Mouse (Mus musculus): ENCODE measurements around the gene Megf9.

Gene Megf9

DNA sequence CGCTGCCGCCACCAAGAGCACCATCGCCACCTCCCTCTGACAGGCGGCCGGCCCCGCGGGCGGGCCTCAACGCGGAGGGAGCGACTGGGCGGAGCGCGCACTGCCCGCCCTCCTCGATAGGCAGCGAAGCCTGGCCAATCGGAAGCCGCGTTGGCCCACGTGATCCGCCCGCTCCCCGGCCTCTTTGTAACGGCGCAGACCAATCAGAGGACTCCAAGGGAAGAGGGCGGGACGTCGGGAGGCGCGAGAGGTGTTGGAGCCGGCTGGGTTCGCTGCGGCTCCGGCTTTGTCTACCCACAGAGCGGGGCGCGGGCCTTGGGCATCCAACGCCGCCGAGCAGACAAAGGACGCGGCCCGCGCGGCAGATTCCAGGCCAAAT, at the start of gene Megf9:
Gene Megf9, minus strand, starts transcription at position 105 of the 379 bp plus-strand sequence.
- peak; percentile 98 for DNase-seq (ENCODE audit: low read depth, low spot score)

GRCm38 (mm10) chr4:70579654-70580053, 44.9 kb upstream of the Megf9 start:
- DNase-seq (ENCODE audit: low read depth, low spot score): no peak

GRCm38 (mm10) chr4:70578301-70578700, 43.5 kb upstream of the Megf9 start:
- DNase-seq (ENCODE audit: low read depth, low spot score): no peak

GRCm38 (mm10) chr4:70576096-70576495, 41.3 kb upstream of the Megf9 start:
- DNase-seq (ENCODE audit: low read depth, low spot score): no peak

- no peak for DNase-seq (ENCODE audit: low read depth, low spot score)
Measured at GRCm38 (mm10) chr4:70573926-70574325, 39.1 kb upstream of the Megf9 start.

DNA sequence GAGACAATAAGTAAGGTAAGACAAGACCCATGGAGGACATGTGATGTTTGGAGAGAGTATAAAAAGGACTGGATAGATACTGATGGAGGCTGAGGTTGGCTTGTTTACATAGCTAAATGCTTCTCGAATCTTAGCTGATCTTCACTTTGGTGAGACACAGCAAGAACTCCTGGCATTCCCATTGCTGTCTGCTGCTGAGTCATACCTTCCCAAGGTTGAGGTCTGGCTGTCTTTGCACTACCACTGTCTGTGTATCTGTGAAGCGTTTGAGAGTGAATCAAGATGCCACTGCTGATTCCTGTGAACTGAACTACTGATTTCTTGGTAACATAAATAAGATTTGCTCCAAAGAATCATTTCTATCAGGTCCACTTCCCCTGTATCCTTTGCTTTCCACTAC, 19.1 kb upstream of the Megf9 start:
- no peak for DNase-seq (ENCODE audit: low read depth, low spot score)

- no peak for DNase-seq (ENCODE audit: low read depth, low spot score)
Measured at GRCm38 (mm10) chr4:70553230-70553797, 18.5 kb upstream of the Megf9 start.

DNA sequence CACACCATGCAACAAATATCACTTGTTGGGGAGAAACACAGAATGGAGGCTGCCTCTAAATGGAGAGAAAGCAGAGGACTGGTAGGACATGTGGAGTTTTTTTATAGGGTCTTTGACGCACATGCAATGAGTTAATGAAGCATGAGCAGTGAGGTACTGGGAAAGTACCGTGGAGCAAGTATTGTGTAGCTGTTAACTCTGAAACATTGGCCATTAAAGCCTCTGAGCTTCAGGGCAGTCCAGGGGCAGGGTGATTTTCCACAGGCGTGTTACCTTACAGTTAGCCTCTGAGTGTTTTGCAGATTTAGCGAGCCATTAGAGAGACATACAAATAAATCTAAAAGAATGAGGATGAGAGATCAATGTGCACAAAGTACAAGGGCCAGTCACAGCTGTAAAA, 17.3 kb upstream of the Megf9 start:
- DNase-seq (ENCODE audit: low read depth, low spot score): no peak

- no peak for DNase-seq (ENCODE audit: low read depth, low spot score)
Measured at GRCm38 (mm10) chr4:70547411-70548148, 12.8 kb upstream of the Megf9 start.

- DNase-seq (ENCODE audit: low read depth, low spot score): no peak
Measured at GRCm38 (mm10) chr4:70545869-70546542, 11.2 kb upstream of the Megf9 start.

DNA sequence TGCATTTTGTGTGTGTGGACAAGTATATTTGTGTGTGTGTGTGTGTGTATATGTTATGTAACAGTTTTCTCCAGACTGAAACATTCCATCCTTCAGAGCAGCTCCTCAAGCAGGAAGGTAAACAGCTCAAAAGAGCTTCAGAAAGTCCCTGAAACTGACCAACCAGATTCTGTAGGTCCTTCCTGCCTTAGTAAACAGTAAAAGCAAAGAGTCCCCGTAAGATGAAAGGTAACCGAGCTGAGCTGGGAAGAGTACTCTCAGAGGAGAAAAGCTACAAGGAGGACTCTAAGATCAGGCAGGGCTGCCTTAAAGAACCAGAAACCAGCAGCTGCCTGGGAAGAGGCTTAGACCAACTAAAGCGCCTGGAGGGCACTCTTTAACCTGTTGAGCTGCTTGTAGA, 9.6 kb upstream of the Megf9 start:
- no peak for DNase-seq (ENCODE audit: low read depth, low spot score)

DNA sequence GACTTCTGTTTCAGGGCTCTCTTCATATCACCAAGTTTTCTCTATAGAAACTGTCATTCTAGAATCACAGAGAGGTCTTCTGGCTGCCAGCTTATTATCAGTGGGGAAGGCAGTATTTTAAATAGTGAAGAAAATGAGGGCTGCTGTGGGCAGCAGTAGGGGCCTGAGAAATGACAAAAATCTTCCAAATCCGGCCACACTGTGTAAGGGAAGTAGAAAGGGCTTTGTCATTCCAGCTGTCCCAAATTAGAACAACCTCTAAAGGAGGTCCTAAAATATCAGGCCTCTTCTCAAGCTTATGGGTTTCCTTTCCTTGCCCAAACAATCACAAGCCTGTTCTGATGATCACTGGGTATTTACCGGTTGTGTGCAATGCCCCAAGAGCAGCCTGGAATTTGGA, 7.6 kb upstream of the Megf9 start:
- no peak for DNase-seq (ENCODE audit: low read depth, low spot score)

GRCm38 (mm10) chr4:70540743-70541142, 5.9 kb upstream of the Megf9 start:
- DNase-seq (ENCODE audit: low read depth, low spot score): no peak

- no peak for DNase-seq (ENCODE audit: low read depth, low spot score)
Measured at GRCm38 (mm10) chr4:70536661-70537580, 2.1 kb upstream of the Megf9 start.

DNA sequence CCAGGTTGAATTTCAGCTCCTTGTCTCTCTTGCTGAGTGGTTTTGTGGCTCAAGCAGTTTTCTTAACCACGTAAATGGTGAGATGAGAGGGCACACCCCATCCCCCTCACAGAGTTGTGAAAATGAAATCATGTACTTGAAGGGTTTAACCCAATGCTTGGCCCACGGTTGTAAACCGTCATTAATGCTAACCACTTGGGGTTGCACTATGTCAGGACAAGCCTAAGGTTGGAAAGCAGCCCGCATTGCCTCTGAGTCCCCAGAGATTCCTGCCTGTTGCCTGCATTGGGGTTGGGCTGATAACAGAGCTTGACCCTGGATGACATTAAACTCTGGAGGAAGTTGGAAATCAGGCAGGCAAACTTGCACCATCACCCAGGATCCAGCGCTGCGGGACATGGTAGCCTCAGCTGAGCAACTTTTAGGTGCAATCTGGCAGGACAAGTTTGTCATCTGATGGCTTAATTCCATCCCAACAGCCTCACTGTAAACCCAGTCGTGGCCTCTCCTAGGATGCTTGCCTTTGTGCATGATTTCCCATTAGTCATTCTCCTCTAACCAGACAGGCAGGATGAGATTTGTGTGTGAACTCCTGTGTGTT, 1.0 kb upstream of the Megf9 start:
- DNase-seq (ENCODE audit: low read depth, low spot score): no peak

- no peak for DNase-seq (ENCODE audit: low read depth, low spot score)
Measured at GRCm38 (mm10) chr4:70535289-70535688, 494 bp upstream of the Megf9 start.

DNA sequence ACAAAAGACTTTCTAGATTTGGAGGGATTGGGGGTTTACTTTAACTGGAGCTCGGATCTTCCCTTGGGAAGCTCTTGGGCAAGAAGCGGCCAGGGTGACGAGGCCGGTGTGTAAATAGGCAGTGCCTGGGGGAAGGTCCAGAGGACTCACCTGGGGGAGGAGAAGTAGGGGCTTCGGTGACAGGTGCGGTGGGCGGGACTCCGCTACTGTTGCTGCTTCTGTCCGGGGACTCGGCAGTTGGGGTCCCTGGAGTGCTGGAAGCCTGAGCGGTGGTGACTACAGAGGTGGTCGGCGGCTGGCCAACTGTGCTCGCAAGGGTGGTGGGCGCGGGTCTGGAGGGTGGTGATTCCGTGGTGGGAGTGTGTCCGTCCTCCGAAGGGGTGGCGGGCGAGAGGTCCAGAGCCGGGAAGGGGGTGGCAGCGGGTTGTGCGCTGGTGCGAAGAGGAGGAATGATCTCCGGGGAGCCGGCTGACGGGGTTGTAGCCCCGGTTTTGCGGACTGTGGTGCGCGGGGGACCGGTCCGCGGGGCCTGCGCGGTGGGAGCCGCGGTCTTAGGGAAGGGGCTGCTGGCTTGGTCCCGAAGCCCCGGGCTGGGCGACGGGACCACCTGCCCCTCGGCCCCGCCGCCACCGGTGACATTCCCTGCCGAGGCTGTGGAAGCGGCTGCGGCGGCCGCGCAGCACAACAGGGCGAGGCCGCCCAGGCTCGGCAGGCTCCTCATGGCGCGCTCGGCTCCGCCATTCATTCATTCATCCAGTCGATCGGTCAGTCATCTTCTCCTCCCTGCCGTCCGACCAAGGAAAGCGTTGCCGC, 511 bp downstream of the Megf9 start:
- DNase-seq (ENCODE audit: low read depth, low spot score): no peak

DNA sequence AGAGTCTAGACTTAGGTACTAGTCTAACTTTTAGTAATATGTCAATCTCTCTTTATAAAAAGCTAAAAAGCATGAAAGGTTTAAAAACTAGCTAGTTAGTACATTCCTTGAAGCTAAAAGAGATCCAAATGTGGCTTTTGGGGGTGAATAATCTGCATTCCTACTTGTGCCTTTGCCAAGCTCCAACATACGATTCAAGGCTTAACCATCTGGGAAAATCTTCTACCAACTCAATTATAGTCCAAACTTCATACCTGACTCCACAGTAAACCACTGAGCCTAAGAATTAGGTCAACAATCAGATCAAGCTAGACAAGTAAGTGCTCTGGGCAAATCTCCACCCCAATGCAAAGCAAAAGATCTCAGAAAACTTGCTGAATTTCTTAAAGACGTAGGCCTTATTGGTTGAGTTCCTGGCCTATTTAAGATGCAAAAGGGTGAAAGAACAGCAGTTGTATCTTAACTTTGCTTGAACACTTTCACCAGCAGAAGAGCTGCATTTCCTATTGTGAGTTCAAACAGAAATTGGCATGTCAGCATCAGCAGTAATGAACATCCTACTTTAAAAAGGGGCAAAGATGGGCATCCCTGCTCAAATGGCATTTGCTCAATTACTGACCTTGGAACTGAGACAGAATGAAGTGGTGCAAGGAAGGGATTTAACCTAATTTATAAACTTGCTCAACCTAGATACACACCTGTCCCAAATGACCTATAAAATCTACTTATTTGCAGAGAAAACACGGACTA, 1.6 kb downstream of the Megf9 start:
- no peak for DNase-seq (ENCODE audit: low read depth, low spot score)

GRCm38 (mm10) chr4:70531021-70531420, 3.8 kb downstream of the Megf9 start:
- DNase-seq (ENCODE audit: low read depth, low spot score): no peak

GRCm38 (mm10) chr4:70528622-70529021, 6.2 kb downstream of the Megf9 start:
- DNase-seq (ENCODE audit: low read depth, low spot score): no peak

Measured in CD4-positive helper T cell, adult 2 months (primary cell).